Mouse (Mus musculus): ENCODE results near the gene Atp10a. TPM values are rescaled to one million over a fixed set of nuclear protein-coding genes. Genes with fewer than 3 reads are reported as not detected.

The Atp10a gene
- polyA plus RNA-seq, 2 experiments: 0.42 to 0.60 TPM

DNA sequence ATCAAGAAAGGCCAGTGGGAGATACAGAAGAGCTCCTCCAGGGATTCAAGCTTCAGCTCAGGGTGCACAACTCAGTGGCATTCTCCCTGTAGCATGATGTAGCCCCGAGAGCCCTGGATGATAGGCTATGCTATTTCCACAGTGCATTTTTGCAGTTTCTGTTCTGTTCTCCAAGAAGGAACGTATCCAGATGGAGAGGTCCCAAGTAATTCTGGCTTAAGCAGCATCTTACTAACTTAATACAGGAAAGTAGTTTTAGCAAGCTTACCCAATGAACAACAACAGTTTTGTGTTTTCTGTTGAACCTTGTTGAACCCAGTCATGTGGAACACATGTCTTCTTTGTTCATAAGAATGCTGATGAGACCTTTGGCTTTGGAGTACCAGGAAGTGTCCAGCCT, 62.6 kb downstream of the Atp10a start:
- ATAC-seq (ENCODE audit: insufficient read depth) (no peak), DNase-seq (ENCODE audit: low read depth in 3 of 3, low spot score in 3 of 3) (no peak)
- WGBS (ENCODE audit: insufficient replicate concordance): 49% methylated on average over 2 of the region's 2 CpGs
- H3K9ac ChIP-seq (replicated peaks): no peak overlapping the region
- H3K36me3 ChIP-seq (replicated peaks; ENCODE audit: control insufficient read depth, insufficient read depth, low read depth): no peaks in the 10 kb centered on the region
- no peaks in the 10 kb centered on the region for H3K27me3 ChIP-seq (ENCODE audit: control insufficient read depth, insufficient read depth, low read length)
- no peak overlapping the region for H3K4me3 ChIP-seq (ENCODE audit: insufficient read depth in 1 of 2, low read depth in 2 of 2, low read length in 2 of 2)
- H3K4me2 ChIP-seq (ENCODE audit: low read depth): no peak overlapping the region
- H3K9me3 ChIP-seq (ENCODE audit: control insufficient read depth, low read length): no peaks in the 10 kb centered on the region
- H3K27ac ChIP-seq: no peak overlapping the region
- peaks cover 0 to 6% of the 10 kb centered on the region in 2 experiments; a peak in 2 of 4 replicates for H3K4me1 ChIP-seq (replicated peaks; ENCODE audit: control insufficient read depth in 2 of 2, insufficient read depth in 2 of 2, low read length in 1 of 2)
- TF ChIP-seq EP300 (IDR thresholded peaks at IDR 0.05; ENCODE audit: low read depth) (no peak), CTCF (IDR thresholded peaks at IDR 0.05; ENCODE audit: low read depth) (no peak)

DNA sequence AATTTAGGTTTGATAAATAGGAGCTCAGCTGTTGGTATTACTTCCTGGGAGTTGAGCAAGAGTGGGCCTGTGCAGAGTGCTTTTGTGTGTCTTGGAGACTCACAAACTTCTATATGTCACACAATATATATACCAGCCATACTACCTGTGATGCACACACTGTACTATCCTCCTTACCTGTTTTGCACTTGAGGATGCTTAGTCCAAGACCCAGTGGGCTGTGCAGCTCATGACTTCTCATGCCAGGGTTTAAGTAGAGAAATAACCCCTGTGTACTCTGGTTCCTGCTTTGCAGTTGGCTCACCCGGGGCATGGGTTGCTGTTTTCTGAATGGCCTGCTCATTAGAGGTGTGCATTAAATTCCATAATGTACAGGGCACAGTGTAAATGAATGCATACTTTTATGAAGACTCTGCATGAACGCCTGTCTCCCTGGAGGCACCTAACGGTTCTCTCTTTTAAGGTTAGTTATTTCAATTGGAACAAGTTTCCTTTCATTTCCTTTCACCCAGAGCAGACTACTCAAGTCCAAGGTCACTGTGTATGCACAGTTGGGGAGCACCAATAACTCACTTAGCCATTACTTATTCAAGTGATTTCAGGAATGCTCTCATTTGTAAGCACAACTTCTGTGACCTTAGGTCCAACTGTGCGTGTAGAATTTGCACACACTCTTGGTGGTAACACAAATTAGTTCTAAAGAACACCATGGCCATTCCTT, 63.4 kb downstream of the Atp10a start:
- H3K9ac ChIP-seq (replicated peaks): no peak overlapping the region
- no peak overlapping the region for H3K4me2 ChIP-seq (ENCODE audit: low read depth)
- TF ChIP-seq CTCF (IDR thresholded peaks at IDR 0.05; ENCODE audit: low read depth): no peak
- no peak for TF ChIP-seq EP300 (IDR thresholded peaks at IDR 0.05; ENCODE audit: low read depth)
- H3K4me3 ChIP-seq (ENCODE audit: insufficient read depth in 1 of 2, low read depth in 2 of 2, low read length in 2 of 2): no peak overlapping the region
- ATAC-seq (ENCODE audit: insufficient read depth): no peak
- no peaks in the 10 kb centered on the region for H3K27me3 ChIP-seq (ENCODE audit: control insufficient read depth, insufficient read depth, low read length)
- peaks cover 0 to 6% of the 10 kb centered on the region in 2 experiments; a peak in 2 of 4 replicates for H3K4me1 ChIP-seq (replicated peaks; ENCODE audit: control insufficient read depth in 2 of 2, insufficient read depth in 2 of 2, low read length in 1 of 2)
- DNase-seq (ENCODE audit: low read depth in 3 of 3, low spot score in 3 of 3): no peak
- no peaks in the 10 kb centered on the region for H3K9me3 ChIP-seq (ENCODE audit: control insufficient read depth, low read length)
- H3K36me3 ChIP-seq (replicated peaks; ENCODE audit: control insufficient read depth, insufficient read depth, low read depth): no peaks in the 10 kb centered on the region
- H3K27ac ChIP-seq: no peak overlapping the region
- 59% methylated on average over 4 of the region's 4 CpGs for WGBS (ENCODE audit: insufficient replicate concordance)

DNA sequence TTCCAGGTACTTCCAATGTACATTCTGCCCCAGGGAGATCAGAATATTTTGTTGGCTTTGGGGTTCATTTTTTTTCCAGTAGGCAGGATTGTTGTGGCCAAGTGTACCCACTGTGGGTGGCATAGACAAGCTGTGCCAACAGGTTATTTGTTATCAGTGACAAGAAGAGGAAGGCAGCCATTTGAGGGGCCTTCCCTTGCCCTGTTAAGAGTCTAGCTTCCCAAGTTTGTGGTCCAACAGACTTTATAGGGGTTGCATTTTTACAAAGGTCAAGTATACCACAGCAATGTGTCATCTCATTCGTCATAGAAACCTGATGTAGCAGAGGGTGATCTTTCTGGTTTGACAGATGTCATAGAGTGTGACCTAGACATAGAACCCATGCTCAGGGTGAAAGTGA, 66.3 kb downstream of the Atp10a start:
- no peak overlapping the region for H3K9ac ChIP-seq (replicated peaks)
- no peak for TF ChIP-seq CTCF (IDR thresholded peaks at IDR 0.05; ENCODE audit: low read depth)
- no peak for TF ChIP-seq EP300 (IDR thresholded peaks at IDR 0.05; ENCODE audit: low read depth)
- no peak for ATAC-seq (ENCODE audit: insufficient read depth)

GRCm38 (mm10) chr7:58730201-58730600, 74.2 kb downstream of the Atp10a start:
- no peak for DNase-seq (ENCODE audit: low read depth in 3 of 3, low spot score in 3 of 3)
- 16% methylated on average over 8 of the region's 8 CpGs for WGBS (ENCODE audit: insufficient replicate concordance)
- H3K4me3 ChIP-seq (ENCODE audit: insufficient read depth in 1 of 2, low read depth in 2 of 2, low read length in 2 of 2): no peak overlapping the region
- H3K27me3 ChIP-seq (ENCODE audit: control insufficient read depth, insufficient read depth, low read length): no peaks in the 10 kb centered on the region
- H3K4me1 ChIP-seq (replicated peaks; ENCODE audit: control insufficient read depth in 2 of 2, insufficient read depth in 2 of 2, low read length in 1 of 2): peaks cover 5 to 24% of the 10 kb centered on the region in 2 experiments; a peak in 3 of 4 replicates
- TF ChIP-seq EP300 (IDR thresholded peaks at IDR 0.05; ENCODE audit: low read depth) (no peak), CTCF (IDR thresholded peaks at IDR 0.05; ENCODE audit: low read depth) (no peak)
- no peak overlapping the region for H3K27ac ChIP-seq
- no peak overlapping the region for H3K4me2 ChIP-seq (ENCODE audit: low read depth)
- no peaks in the 10 kb centered on the region for H3K36me3 ChIP-seq (replicated peaks; ENCODE audit: control insufficient read depth, insufficient read depth, low read depth)
- H3K9me3 ChIP-seq (ENCODE audit: control insufficient read depth, low read length): no peaks in the 10 kb centered on the region
- H3K9ac ChIP-seq (replicated peaks): no peak overlapping the region
- no peak for ATAC-seq (ENCODE audit: insufficient read depth)

More for the DNA sequence above, 66.3 kb downstream of the Atp10a start:
- H3K4me2 ChIP-seq (ENCODE audit: low read depth): no peak overlapping the region
- H3K4me3 ChIP-seq (ENCODE audit: insufficient read depth in 1 of 2, low read depth in 2 of 2, low read length in 2 of 2): no peak overlapping the region
- no peaks in the 10 kb centered on the region for H3K9me3 ChIP-seq (ENCODE audit: control insufficient read depth, low read length)
- H3K36me3 ChIP-seq (replicated peaks; ENCODE audit: control insufficient read depth, insufficient read depth, low read depth): no peaks in the 10 kb centered on the region
- 32% methylated on average over 1 of the region's 1 CpGs for WGBS (ENCODE audit: insufficient replicate concordance)
- peaks cover 0 to 6% of the 10 kb centered on the region in 2 experiments; a peak in 1 of 4 replicates for H3K4me1 ChIP-seq (replicated peaks; ENCODE audit: control insufficient read depth in 2 of 2, insufficient read depth in 2 of 2, low read length in 1 of 2)
- no peaks in the 10 kb centered on the region for H3K27me3 ChIP-seq (ENCODE audit: control insufficient read depth, insufficient read depth, low read length)
- H3K27ac ChIP-seq: no peak overlapping the region
- no peak for DNase-seq (ENCODE audit: low read depth in 3 of 3, low spot score in 3 of 3)

GRCm38 (mm10) chr7:58730831-58731230, 74.9 kb downstream of the Atp10a start:
- peak overlapping the region; percentile 22; the same call in 1 of the 2 replicates for H3K4me2 ChIP-seq (ENCODE audit: low read depth)
- peak in 1 of 3 experiments; percentile 9 for DNase-seq (ENCODE audit: low read depth in 3 of 3, low spot score in 3 of 3)
- H3K27ac ChIP-seq: no peak overlapping the region
- H3K9ac ChIP-seq (replicated peaks): no peak overlapping the region
- ATAC-seq (ENCODE audit: insufficient read depth): no peak
- TF ChIP-seq CTCF (IDR thresholded peaks at IDR 0.05; ENCODE audit: low read depth): no peak
- TF ChIP-seq EP300 (IDR thresholded peaks at IDR 0.05; ENCODE audit: low read depth): no peak
- no peaks in the 10 kb centered on the region for H3K27me3 ChIP-seq (ENCODE audit: control insufficient read depth, insufficient read depth, low read length)
- H3K9me3 ChIP-seq (ENCODE audit: control insufficient read depth, low read length): no peaks in the 10 kb centered on the region
- 0% methylated on average over 1 of the region's 1 CpGs for WGBS (ENCODE audit: insufficient replicate concordance)
- H3K4me1 ChIP-seq (replicated peaks; ENCODE audit: control insufficient read depth in 2 of 2, insufficient read depth in 2 of 2, low read length in 1 of 2): peaks cover 5 to 24% of the 10 kb centered on the region in 2 experiments; a peak in 3 of 4 replicates
- no peak overlapping the region for H3K4me3 ChIP-seq (ENCODE audit: insufficient read depth in 1 of 2, low read depth in 2 of 2, low read length in 2 of 2)
- H3K36me3 ChIP-seq (replicated peaks; ENCODE audit: control insufficient read depth, insufficient read depth, low read depth): no peaks in the 10 kb centered on the region

Measured in liver, embryonic 14.5 days (tissue).